Mouse (Mus musculus) stomach, postnatal 0 days (tissue): ENCODE results near the gene Morc3. TPM values are rescaled to one million over a fixed set of nuclear protein-coding genes. Genes with fewer than 3 reads are reported as not detected.

Experiments
- ATAC-seq: fragments of 200-750 bp; cut with Nextera tagmentation; 2 replicates; pipeline ENCODE4 v1.8.0; 2017; ENCODE audit not compliant: low FRiP score, low TSS enrichment
- DNase-seq: peaks from one replicate; pipeline ENCODE4 v3.0.0-alpha.2; 2016; ENCODE audit warnings: low spot score
- H3K27ac ChIP-seq: fragments of 300-500 bp; sonication (generic); replicated peaks from 2 replicates; pipeline ENCODE4 v1.5.1; 2014; ENCODE audit warnings: mild to moderate bottlenecking, control low read depth
- H3K27me3 ChIP-seq: fragments of 300-500 bp; sonication (generic); 2 replicates; pipeline ENCODE4 v1.6.1; 2014; ENCODE audit warnings: low read length; ENCODE audit not compliant: control insufficient read depth, insufficient read depth
- H3K36me3 ChIP-seq: fragments of 300-500 bp; sonication (generic); 2 replicates; pipeline ENCODE4 v1.6.1; 2014; ENCODE audit warnings: low read length, mixed read lengths; ENCODE audit not compliant: control insufficient read depth, insufficient read depth
- H3K4me1 ChIP-seq: fragments of 300-500 bp; sonication (generic); replicated peaks from 2 replicates; pipeline ENCODE4 v1.6.1; 2014; ENCODE audit warnings: antibody characterized with exemption; ENCODE audit not compliant: control insufficient read depth, insufficient read depth
- H3K4me2 ChIP-seq: fragments of 300-500 bp; sonication (generic); replicated peaks from 2 replicates; pipeline ENCODE4 v1.6.1; 2014; ENCODE audit warnings: low read depth, mild to moderate bottlenecking, control low read depth, moderate library complexity
- H3K4me3 ChIP-seq: fragments of 300-500 bp; sonication (generic); 2 replicates; pipeline ENCODE4 v1.5.1; 2014; ENCODE audit warnings: low read depth, low read length, control low read depth
- H3K9ac ChIP-seq: fragments of 300-500 bp; sonication (generic); 2 replicates; pipeline ENCODE4 v1.6.1; 2014; ENCODE audit warnings: mild to moderate bottlenecking, low read length, control low read depth, mixed read lengths
- H3K9me3 ChIP-seq: fragments of 300-500 bp; sonication (generic); 2 replicates; pipeline ENCODE4 v1.6.1; 2016; ENCODE audit warnings: low read length; ENCODE audit not compliant: control insufficient read depth
- CTCF ChIP-seq: IDR thresholded peaks from 2 replicates; pipeline ENCODE4 v1.5.1; 2016; ENCODE audit warnings: antibody characterized with exemption, low read depth, mild to moderate bottlenecking, moderate library complexity
- EP300 ChIP-seq: optimal IDR thresholded peaks from 2 replicates; pipeline ENCODE3; 2016; ENCODE audit warnings: antibody characterized with exemption
- WGBS: fragments of 180-500 bp; shearing (Covaris S2); extraction: QIAGEN DNeasy Blood & Tissue Kit; methylation state at CpG from one replicate; pipeline ENCODE4 v1.1.7; 2014; 5-methylcytosine and 5-hydroxymethylcytosine counted together
- polyA plus RNA-seq: library from polyadenylated mRNA; unstranded; fragments of >200 nt; fragmentation: Nextera tagmentation; extraction: Ambion mirVana; gene quantifications from 2 replicates; pipeline ENCODE4 v1.2.1, GENCODE M21; 2015

The Morc3 gene
- polyA plus RNA-seq, 1 experiment from 2014 or later: 17.9 TPM

GRCm38 (mm10) chr16:93826909-93827308, 5.0 kb upstream of the Morc3 start:
- H3K27ac ChIP-seq: no peak overlapping the region
- H3K36me3 ChIP-seq: no peaks in the 10 kb centered on the region
- no peaks in the 10 kb centered on the region for H3K9me3 ChIP-seq
- DNase-seq (no peak), ATAC-seq (no peak)
- no peaks in the 10 kb centered on the region for H3K4me1 ChIP-seq
- WGBS: 88% methylated on average over 6 of the region's 6 CpGs
- TF ChIP-seq EP300 (no peak), CTCF (no peak)
- H3K4me2 ChIP-seq: no peak overlapping the region
- no peak overlapping the region for H3K9ac ChIP-seq
- no peaks in the 10 kb centered on the region for H3K27me3 ChIP-seq
- no peak overlapping the region for H3K4me3 ChIP-seq

- 94% methylated on average over 15 of the region's 15 CpGs for WGBS
- no peak for TF ChIP-seq CTCF
- no peak for TF ChIP-seq EP300
- Histone ChIP-seq H3K4me1 (no peaks in the 10 kb centered on the region), H3K4me2 (no peak overlapping the region), H3K27me3 (no peaks in the 10 kb centered on the region), H3K9me3 (no peaks in the 10 kb centered on the region), H3K9ac (no peak overlapping the region), H3K27ac (no peak overlapping the region), H3K36me3 (no peaks in the 10 kb centered on the region), H3K4me3 (no peak overlapping the region)
- no peak for ATAC-seq
- no peak for DNase-seq
These were observed 2.4 kb upstream of the Morc3 start for GRCm38 (mm10) chr16:93829526-93829925.

GRCm38 (mm10) chr16:93830071-93830470, 1.9 kb upstream of the Morc3 start:
- Histone ChIP-seq H3K4me1 (no peaks in the 10 kb centered on the region), H3K4me2 (no peak overlapping the region), H3K27me3 (no peaks in the 10 kb centered on the region), H3K9me3 (no peaks in the 10 kb centered on the region), H3K36me3 (no peaks in the 10 kb centered on the region), H3K4me3 (no peak overlapping the region), H3K27ac (no peak overlapping the region), H3K9ac (no peak overlapping the region)
- no peak for TF ChIP-seq EP300
- TF ChIP-seq CTCF: no peak
- DNase-seq: no peak
- no peak for ATAC-seq
- WGBS: 85% methylated on average over 9 of the region's 9 CpGs

GRCm38 (mm10) chr16:93830916-93831315, 1.0 kb upstream of the Morc3 start:
- Histone ChIP-seq H3K27me3 (no peaks in the 10 kb centered on the region), H3K27ac (no peak overlapping the region), H3K9me3 (no peaks in the 10 kb centered on the region), H3K4me1 (no peaks in the 10 kb centered on the region), H3K9ac (no peak overlapping the region), H3K4me3 (no peak overlapping the region), H3K36me3 (no peaks in the 10 kb centered on the region), H3K4me2 (no peak overlapping the region)
- WGBS: 72% methylated on average over 5 of the region's 5 CpGs
- ATAC-seq: no peak
- DNase-seq: no peak
- TF ChIP-seq EP300 (no peak), CTCF (no peak)

- Histone ChIP-seq H3K9me3 (no peaks in the 10 kb centered on the region), H3K27me3 (no peaks in the 10 kb centered on the region), H3K36me3 (no peaks in the 10 kb centered on the region), H3K4me2 (peak overlapping the region; percentile 82), H3K9ac (peak overlapping the region; percentile 95), H3K4me3 (peak overlapping the region; percentile 88), H3K27ac (peak overlapping the region; percentile 98), H3K4me1 (no peaks in the 10 kb centered on the region)
- DNase-seq (peak; percentile 57), ATAC-seq (peak; percentile 67)
- no peak for TF ChIP-seq EP300
- no peak for TF ChIP-seq CTCF
- under 1% methylated on average over 46 of the region's 69 CpGs for WGBS
These were observed 743 bp downstream of the Morc3 start for GRCm38 (mm10) chr16:93832451-93833276.

GRCm38 (mm10) chr16:93833551-93833950, 1.6 kb downstream of the Morc3 start:
- Histone ChIP-seq H3K4me2 (peak overlapping the region; percentile 82), H3K4me1 (no peaks in the 10 kb centered on the region), H3K27ac (no peak overlapping the region), H3K9me3 (no peaks in the 10 kb centered on the region), H3K4me3 (peak overlapping the region; percentile 88; the same call in 1 of the 2 replicates), H3K27me3 (no peaks in the 10 kb centered on the region), H3K9ac (no peak overlapping the region), H3K36me3 (no peaks in the 10 kb centered on the region)
- 88% methylated on average over 6 of the region's 6 CpGs for WGBS
- DNase-seq (no peak), ATAC-seq (no peak)
- TF ChIP-seq EP300 (no peak), CTCF (no peak)
